Mouse (Mus musculus) heart, adult 2 months (tissue): ENCODE results near the gene Tbxa2r. TPM values are rescaled to one million over a fixed set of nuclear protein-coding genes. Genes with fewer than 3 reads are reported as not detected.
A peak's percentile ranks its signal among the peaks of the same experiment; 100 is the strongest.

ENCODE experiments used
- DNase-seq, 2 experiments: peaks; one replicate each; pipeline ENCODE4 v3.0.0; 2021
- H3K27ac ChIP-seq: fragments of 200-600 bp; 2 replicates; pipeline ENCODE4 v1.8.1; 2022
- H3K27me3 ChIP-seq: fragments of 200-500 bp; 2 replicates; pipeline ENCODE4 v1.6.1; 2012; ENCODE audit warnings: mild to moderate bottlenecking, low read length, inconsistent platforms, mixed read lengths; ENCODE audit not compliant: control insufficient read depth, insufficient read depth
- H3K36me3 ChIP-seq: fragments of 200-500 bp; 2 replicates; pipeline ENCODE4 v1.6.1; 2012; ENCODE audit warnings: low read length, inconsistent platforms; ENCODE audit not compliant: control insufficient read depth, insufficient read depth
- H3K4me1 ChIP-seq: fragments of 200-500 bp; 2 replicates; pipeline ENCODE4 v1.6.1; 2011; ENCODE audit warnings: low read length; ENCODE audit not compliant: control insufficient read depth, insufficient read depth
- H3K4me3 ChIP-seq: fragments of 200-600 bp; 2 replicates; pipeline ENCODE4 v1.8.1; 2022
- H3K79me2 ChIP-seq: fragments of 200-500 bp; replicated peaks from 2 replicates; pipeline ENCODE4 v1.6.1; 2012; ENCODE audit warnings: mild to moderate bottlenecking, inconsistent platforms, low read length, moderate library complexity, mixed read lengths; ENCODE audit not compliant: control insufficient read depth, insufficient read depth
- H3K9ac ChIP-seq: fragments of 200-500 bp; 2 replicates; pipeline ENCODE4 v1.6.1; 2012; ENCODE audit warnings: low read depth, mild to moderate bottlenecking, control low read depth, inconsistent platforms, low read length, mixed read lengths
- CTCF ChIP-seq: fragments of 200-600 bp; IDR thresholded peaks from 2 replicates; pipeline ENCODE4 v1.8.1; 2022; ENCODE audit warnings: antibody characterized with exemption, mild to moderate bottlenecking, moderate library complexity
- EP300 ChIP-seq: fragments of 200-500 bp; IDR thresholded peaks from 2 replicates; pipeline ENCODE4 v1.6.1; 2011; ENCODE audit warnings: low read depth, low read length, control low read depth; ENCODE audit not compliant: insufficient read depth
- POLR2A ChIP-seq: fragments of 200-500 bp; IDR thresholded peaks from 2 replicates; pipeline ENCODE4 v1.6.1; 2011; ENCODE audit warnings: mild to moderate bottlenecking, low read depth, low read length, control low read depth; ENCODE audit not compliant: insufficient read depth
- WGBS: fragments of 180-500 bp; shearing (Covaris S2); methylation state at CpG from one replicate; pipeline ENCODE4 v1.1.7; 2018; 5-methylcytosine and 5-hydroxymethylcytosine counted together
- intact Hi-C: fragments of 180-260 bp; cut with DNase I; formaldehyde crosslinking; loops from one replicate; pipeline ENCODE4 v1.15.1; 2025
- polyA plus RNA-seq: library from polyadenylated mRNA; depleted of rRNA; stranded (reverse); fragments of >200 nt; gene quantifications from 2 replicates; pipeline ENCODE4 v1.2.3, GENCODE M21; 2012
- total RNA-seq, 2 experiments: library from RNA; stranded (reverse); gene quantifications; 2 replicates each; pipeline ENCODE4 v1.2.3; 2021

Tbxa2r gene
- total and polyA plus RNA-seq, 3 experiments = 3.8 to 7.1 (median 4.1) TPM

- no peaks in the 10 kb centered on the region for H3K36me3 ChIP-seq
- WGBS = 35% methylated on average over 4 of the region's 4 CpGs
- H3K27ac ChIP-seq = no peak overlapping the region
- no peak for DNase-seq
- H3K4me1 ChIP-seq = peaks cover 7% of the 10 kb centered on the region
- TF ChIP-seq POLR2A (no peak), CTCF (no peak), EP300 (no peak)
- no peaks in the 10 kb centered on the region for H3K27me3 ChIP-seq
- H3K9ac ChIP-seq = peak overlapping the region; percentile 94
- intact Hi-C loops = no loop called here
- peak overlapping the region; percentile 69 for H3K4me3 ChIP-seq
- no peaks in the 10 kb centered on the region for H3K79me2 ChIP-seq
Measured at GRCm38 (mm10) chr10:81358209-81358608, 29.7 kb downstream of the Tbxa2r start.

DNA sequence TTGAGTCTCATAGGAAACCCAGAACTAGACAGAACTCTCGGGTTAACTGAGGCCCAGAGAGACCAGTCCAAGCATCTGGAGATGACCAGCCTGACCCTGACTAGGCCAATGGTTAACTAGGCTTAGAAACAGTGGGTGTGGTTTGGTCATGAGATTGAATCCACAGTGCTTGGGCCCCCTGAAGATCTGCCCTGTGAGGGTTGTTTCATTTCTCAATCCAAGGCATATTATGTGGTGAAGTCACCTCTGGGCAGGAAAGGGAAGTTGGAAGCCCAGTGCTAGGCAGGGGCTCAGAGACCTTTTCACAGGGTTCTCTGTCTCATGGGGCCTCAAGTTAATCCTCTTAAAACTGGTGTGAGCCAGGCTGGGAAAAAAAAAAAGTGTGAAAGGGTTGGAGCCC is 30.3 kb downstream of the Tbxa2r start:
- no peaks in the 10 kb centered on the region for H3K27me3 ChIP-seq
- no peak overlapping the region for H3K9ac ChIP-seq
- H3K36me3 ChIP-seq = no peaks in the 10 kb centered on the region
- H3K4me1 ChIP-seq = peaks cover 9% of the 10 kb centered on the region
- no peaks in the 10 kb centered on the region for H3K79me2 ChIP-seq
- H3K27ac ChIP-seq = no peak overlapping the region
- H3K4me3 ChIP-seq = no peak overlapping the region
- TF ChIP-seq POLR2A (no peak), CTCF (no peak), EP300 (no peak)
- no peak for DNase-seq
- WGBS = 62% methylated on average over 1 of the region's 1 CpGs
- intact Hi-C loops = no loop called here

- 73% methylated on average over 8 of the region's 8 CpGs for WGBS
- H3K27ac ChIP-seq = no peak overlapping the region
- no peak overlapping the region for H3K4me3 ChIP-seq
- intact Hi-C loops = no loop called here
- no peak for TF ChIP-seq CTCF
- TF ChIP-seq EP300 = no peak
- no peaks in the 10 kb centered on the region for H3K27me3 ChIP-seq
- no peak for DNase-seq
- no peaks in the 10 kb centered on the region for H3K79me2 ChIP-seq
- peaks cover 12% of the 10 kb centered on the region for H3K4me1 ChIP-seq
- H3K9ac ChIP-seq = no peak overlapping the region
- H3K36me3 ChIP-seq = no peaks in the 10 kb centered on the region
Measured at GRCm38 (mm10) chr10:81360721-81361120, 32.2 kb downstream of the Tbxa2r start.

GRCm38 (mm10) chr10:81362336-81362949 is 33.9 kb downstream of the Tbxa2r start:
- intact Hi-C loops = no loop called here
- H3K4me3 ChIP-seq = no peak overlapping the region
- no peaks in the 10 kb centered on the region for H3K79me2 ChIP-seq
- H3K4me1 ChIP-seq = peaks cover 10% of the 10 kb centered on the region
- WGBS = 66% methylated on average over 12 of the region's 12 CpGs
- H3K27ac ChIP-seq = no peak overlapping the region; the same call in 1 of the 2 replicates
- DNase-seq = no peak
- TF ChIP-seq EP300 = no peak
- no peak for TF ChIP-seq POLR2A
- TF ChIP-seq CTCF = no peak
- H3K9ac ChIP-seq = no peak overlapping the region
- H3K36me3 ChIP-seq = no peaks in the 10 kb centered on the region
- H3K27me3 ChIP-seq = no peaks in the 10 kb centered on the region

DNA sequence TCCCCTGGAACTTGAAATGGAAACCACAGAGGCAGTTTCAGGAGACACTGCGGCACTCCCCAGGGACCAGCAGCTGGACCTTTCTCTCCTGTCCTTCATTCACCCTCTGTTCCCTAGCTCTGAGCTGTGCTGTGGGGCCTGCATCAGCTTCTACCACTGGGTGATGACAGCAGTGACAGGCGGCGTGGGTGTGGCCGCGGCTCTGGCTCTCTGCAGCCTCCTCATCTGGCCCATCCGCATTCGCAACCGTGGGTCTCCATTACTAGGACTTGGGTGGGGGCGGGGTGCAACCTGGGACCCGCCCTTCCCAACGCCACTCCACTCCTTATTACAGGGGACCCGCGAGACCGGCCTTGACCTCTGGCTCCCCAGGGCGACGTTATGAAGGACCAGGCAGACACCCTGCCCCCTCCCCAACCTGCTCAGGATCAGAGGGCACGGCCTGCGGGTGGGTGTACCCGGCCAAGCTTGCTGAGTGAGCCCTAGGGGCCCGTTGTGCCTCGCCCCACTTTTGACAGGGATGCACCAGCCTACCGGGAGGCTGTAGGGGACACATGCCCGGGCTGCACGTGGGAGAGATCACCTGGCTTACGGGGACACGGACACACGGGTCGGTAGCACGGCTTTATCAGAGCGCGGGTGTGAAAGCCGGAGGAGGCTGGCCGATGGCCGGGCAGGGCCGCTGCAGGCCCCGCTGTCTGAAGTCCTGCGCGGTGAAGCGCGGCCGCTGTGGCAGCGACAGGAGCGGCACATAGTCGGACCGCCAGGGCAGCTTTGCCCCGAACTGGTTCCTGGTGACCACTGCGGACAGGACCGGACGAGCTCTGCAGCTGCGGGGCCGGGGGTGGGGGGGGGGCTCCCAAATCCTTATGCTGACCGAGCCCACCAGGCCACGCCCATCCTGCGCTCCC is 35.2 kb downstream of the Tbxa2r start:
- intact Hi-C loops = no loop called here
- WGBS = 29% methylated on average over 54 of the region's 54 CpGs
- Histone ChIP-seq H3K27me3 (no peaks in the 10 kb centered on the region), H3K27ac (peak overlapping the region; percentile 48; the same call in 1 of the 2 replicates), H3K4me3 (peak overlapping the region; percentile 27; the same call in 1 of the 2 replicates), H3K36me3 (no peaks in the 10 kb centered on the region), H3K4me1 (peaks cover 8% of the 10 kb centered on the region), H3K9ac (peak overlapping the region; percentile 44), H3K79me2 (no peaks in the 10 kb centered on the region)
- DNase-seq = peak; percentile 52 to 62
- 0 out of 2 replicates have a peak, but pooled peaks have one; percentile 15 for TF ChIP-seq EP300
- TF ChIP-seq POLR2A = no peak

GRCm38 (mm10) chr10:81364666-81365065 is 36.1 kb downstream of the Tbxa2r start:
- DNase-seq = peak; percentile 60
- intact Hi-C loops = no loop called here
- WGBS = 15% methylated on average over 28 of the region's 28 CpGs
- H3K9ac ChIP-seq = peak overlapping the region; percentile 25
- TF ChIP-seq EP300 = no peak
- no peak for TF ChIP-seq CTCF
- no peak for TF ChIP-seq POLR2A
- no peak overlapping the region for H3K27ac ChIP-seq
- no peaks in the 10 kb centered on the region for H3K36me3 ChIP-seq
- peak overlapping the region; percentile 27; the same call in 1 of the 2 replicates for H3K4me3 ChIP-seq
- no peaks in the 10 kb centered on the region for H3K27me3 ChIP-seq
- H3K4me1 ChIP-seq = peaks cover 7% of the 10 kb centered on the region
- H3K79me2 ChIP-seq = no peaks in the 10 kb centered on the region
